Mouse (Mus musculus): ENCODE results near the gene Lrch1. TPM values are rescaled to one million over a fixed set of nuclear protein-coding genes. Genes with fewer than 3 reads are reported as not detected.

Lrch1 gene
- polyA plus RNA-seq, 2 experiments: 2.7 to 3.4 TPM

DNA sequence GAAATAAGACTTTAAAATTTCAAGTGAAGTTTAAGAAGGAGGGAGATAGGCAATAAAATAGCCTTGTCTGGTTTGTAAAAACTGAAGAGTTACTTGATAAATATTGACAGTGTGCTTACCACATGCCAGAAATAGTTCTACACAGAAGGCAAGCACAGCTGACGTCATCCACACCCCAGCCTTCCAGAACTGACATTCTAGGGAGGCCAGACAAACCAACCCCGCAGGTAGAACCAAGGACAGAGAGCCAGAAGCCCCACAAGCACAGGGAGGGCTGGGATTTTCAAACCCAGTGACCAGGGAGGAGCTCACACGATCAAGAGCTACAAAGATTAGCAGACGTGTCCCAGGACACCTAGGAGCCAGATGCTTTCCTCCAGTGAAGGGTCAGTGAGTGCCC lies 76.5 kb downstream of the Lrch1 start:
- Histone ChIP-seq H3K9ac (replicated peaks) (no peak overlapping the region), H3K4me3 (ENCODE audit: insufficient read depth in 1 of 2, low read depth in 2 of 2, low read length in 2 of 2) (no peak overlapping the region), H3K4me2 (ENCODE audit: low read depth) (no peak overlapping the region), H3K9me3 (ENCODE audit: control insufficient read depth, low read length) (no peaks in the 10 kb centered on the region), H3K4me1 (replicated peaks; ENCODE audit: control insufficient read depth in 2 of 2, insufficient read depth in 2 of 2, low read length in 1 of 2) (peaks cover 12 to 29% of the 10 kb centered on the region in 2 experiments), H3K27me3 (ENCODE audit: control insufficient read depth, insufficient read depth, low read length) (no peaks in the 10 kb centered on the region), H3K27ac (no peak overlapping the region), H3K36me3 (replicated peaks; ENCODE audit: control insufficient read depth, insufficient read depth, low read depth) (no peaks in the 10 kb centered on the region)
- no peak for DNase-seq (ENCODE audit: low read depth in 3 of 3, low spot score in 3 of 3)
- 53% methylated on average over 4 of the region's 4 CpGs for WGBS (ENCODE audit: insufficient replicate concordance)
- TF ChIP-seq CTCF (IDR thresholded peaks at IDR 0.05; ENCODE audit: low read depth) (no peak), EP300 (IDR thresholded peaks at IDR 0.05; ENCODE audit: low read depth) (no peak)
- no peak for ATAC-seq (ENCODE audit: insufficient read depth)

DNA sequence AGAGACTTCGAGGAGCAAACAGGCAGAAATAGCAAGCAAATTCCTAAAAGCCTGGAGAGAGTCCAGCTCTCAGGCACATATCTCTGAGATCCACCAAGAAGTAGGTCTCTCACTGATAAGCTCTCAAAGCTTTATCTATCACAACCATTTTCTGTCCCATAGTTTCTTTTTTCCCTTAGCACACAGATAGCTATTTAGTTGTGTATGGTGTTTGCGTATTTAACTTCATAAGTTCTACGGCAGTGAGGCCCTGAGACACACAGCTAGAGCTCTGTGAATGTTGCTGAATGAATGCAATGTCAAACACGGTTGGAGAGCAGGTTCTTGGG lies 78.8 kb downstream of the Lrch1 start:
- Histone ChIP-seq H3K27me3 (ENCODE audit: control insufficient read depth, insufficient read depth, low read length) (no peaks in the 10 kb centered on the region), H3K9me3 (ENCODE audit: control insufficient read depth, low read length) (no peaks in the 10 kb centered on the region), H3K4me2 (ENCODE audit: low read depth) (peak overlapping the region; percentile 57), H3K4me1 (replicated peaks; ENCODE audit: control insufficient read depth in 2 of 2, insufficient read depth in 2 of 2, low read length in 1 of 2) (peaks cover 18 to 40% of the 10 kb centered on the region in 2 experiments), H3K36me3 (replicated peaks; ENCODE audit: control insufficient read depth, insufficient read depth, low read depth) (no peaks in the 10 kb centered on the region), H3K9ac (replicated peaks) (peak overlapping the region; percentile 40), H3K4me3 (ENCODE audit: insufficient read depth in 1 of 2, low read depth in 2 of 2, low read length in 2 of 2) (peak overlapping the region; percentile 4 to 22; a peak in 2 of 4 replicates), H3K27ac (peak overlapping the region; percentile 19)
- DNase-seq (ENCODE audit: low read depth in 3 of 3, low spot score in 3 of 3): peak in 2 of 3 experiments; percentile 22 to 61
- ATAC-seq (ENCODE audit: insufficient read depth): peak; percentile 84
- 16% methylated on average over 4 of the region's 4 CpGs for WGBS (ENCODE audit: insufficient replicate concordance)
- TF ChIP-seq EP300 (IDR thresholded peaks at IDR 0.05; ENCODE audit: low read depth) (peak; percentile 91), CTCF (IDR thresholded peaks at IDR 0.05; ENCODE audit: low read depth) (no peak)

- ATAC-seq (ENCODE audit: insufficient read depth) (peak; percentile 42), DNase-seq (ENCODE audit: low read depth in 3 of 3, low spot score in 3 of 3) (no peak)
- Histone ChIP-seq H3K4me3 (ENCODE audit: insufficient read depth in 1 of 2, low read depth in 2 of 2, low read length in 2 of 2) (peak overlapping the region; percentile 4 to 22; a peak in 2 of 4 replicates), H3K36me3 (replicated peaks; ENCODE audit: control insufficient read depth, insufficient read depth, low read depth) (no peaks in the 10 kb centered on the region), H3K9me3 (ENCODE audit: control insufficient read depth, low read length) (no peaks in the 10 kb centered on the region), H3K27ac (peak overlapping the region; percentile 19), H3K4me1 (replicated peaks; ENCODE audit: control insufficient read depth in 2 of 2, insufficient read depth in 2 of 2, low read length in 1 of 2) (peaks cover 18 to 40% of the 10 kb centered on the region in 2 experiments), H3K27me3 (ENCODE audit: control insufficient read depth, insufficient read depth, low read length) (no peaks in the 10 kb centered on the region), H3K9ac (replicated peaks) (peak overlapping the region; percentile 40), H3K4me2 (ENCODE audit: low read depth) (peak overlapping the region; percentile 57)
- no peak for TF ChIP-seq CTCF (IDR thresholded peaks at IDR 0.05; ENCODE audit: low read depth)
- TF ChIP-seq EP300 (IDR thresholded peaks at IDR 0.05; ENCODE audit: low read depth): no peak
- 25% methylated on average over 2 of the region's 2 CpGs for WGBS (ENCODE audit: insufficient replicate concordance)
These were observed 79.3 kb downstream of the Lrch1 start for GRCm38 (mm10) chr14:74868188-74868901.

- Histone ChIP-seq H3K9me3 (ENCODE audit: control insufficient read depth, low read length) (no peaks in the 10 kb centered on the region), H3K9ac (replicated peaks) (no peak overlapping the region), H3K36me3 (replicated peaks; ENCODE audit: control insufficient read depth, insufficient read depth, low read depth) (no peaks in the 10 kb centered on the region), H3K27ac (no peak overlapping the region), H3K4me3 (ENCODE audit: insufficient read depth in 1 of 2, low read depth in 2 of 2, low read length in 2 of 2) (no peak overlapping the region), H3K4me2 (ENCODE audit: low read depth) (0 out of 2 replicates have a peak overlapping the region, but pooled peaks have one; percentile 18), H3K27me3 (ENCODE audit: control insufficient read depth, insufficient read depth, low read length) (no peaks in the 10 kb centered on the region), H3K4me1 (replicated peaks; ENCODE audit: control insufficient read depth in 2 of 2, insufficient read depth in 2 of 2, low read length in 1 of 2) (peaks cover 18 to 43% of the 10 kb centered on the region in 2 experiments)
- 69% methylated on average over 20 of the region's 20 CpGs for WGBS (ENCODE audit: insufficient replicate concordance)
- ATAC-seq (ENCODE audit: insufficient read depth) (no peak), DNase-seq (ENCODE audit: low read depth in 3 of 3, low spot score in 3 of 3) (no peak)
- TF ChIP-seq EP300 (IDR thresholded peaks at IDR 0.05; ENCODE audit: low read depth) (no peak), CTCF (IDR thresholded peaks at IDR 0.05; ENCODE audit: low read depth) (no peak)
These were observed 80.3 kb downstream of the Lrch1 start for GRCm38 (mm10) chr14:74867076-74868042.

DNA sequence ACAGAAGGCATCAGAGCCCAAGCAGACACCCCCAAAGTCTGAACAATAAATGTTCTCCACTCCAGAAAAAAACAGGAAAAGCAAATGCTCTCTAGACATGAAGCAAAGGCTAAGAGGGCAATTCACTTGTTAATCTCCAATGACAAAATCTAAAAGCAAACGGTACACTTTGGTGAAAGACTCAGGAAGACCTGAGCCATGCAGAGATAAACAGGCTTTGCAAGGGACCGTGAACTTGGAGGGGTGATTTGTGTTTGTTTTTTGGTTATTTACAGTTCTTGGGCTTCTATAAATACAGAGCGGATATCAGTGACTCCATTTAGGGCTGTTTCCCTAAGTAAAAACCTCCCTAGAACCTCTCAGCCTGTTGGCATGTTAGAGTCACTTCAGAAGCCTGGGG lies 81.9 kb downstream of the Lrch1 start:
- no peak overlapping the region for H3K9ac ChIP-seq (replicated peaks)
- H3K9me3 ChIP-seq (ENCODE audit: control insufficient read depth, low read length): no peaks in the 10 kb centered on the region
- H3K27me3 ChIP-seq (ENCODE audit: control insufficient read depth, insufficient read depth, low read length): no peaks in the 10 kb centered on the region
- ATAC-seq (ENCODE audit: insufficient read depth): no peak
- H3K27ac ChIP-seq: no peak overlapping the region
- TF ChIP-seq EP300 (IDR thresholded peaks at IDR 0.05; ENCODE audit: low read depth): no peak
- TF ChIP-seq CTCF (IDR thresholded peaks at IDR 0.05; ENCODE audit: low read depth): no peak
- no peaks in the 10 kb centered on the region for H3K36me3 ChIP-seq (replicated peaks; ENCODE audit: control insufficient read depth, insufficient read depth, low read depth)
- no peak for DNase-seq (ENCODE audit: low read depth in 3 of 3, low spot score in 3 of 3)
- H3K4me1 ChIP-seq (replicated peaks; ENCODE audit: control insufficient read depth in 2 of 2, insufficient read depth in 2 of 2, low read length in 1 of 2): peaks cover 18 to 40% of the 10 kb centered on the region in 2 experiments
- no peak overlapping the region for H3K4me2 ChIP-seq (ENCODE audit: low read depth)
- 36% methylated on average over 3 of the region's 3 CpGs for WGBS (ENCODE audit: insufficient replicate concordance)
- no peak overlapping the region for H3K4me3 ChIP-seq (ENCODE audit: insufficient read depth in 1 of 2, low read depth in 2 of 2, low read length in 2 of 2)

All from liver, embryonic 14.5 days (tissue).